Mouse (Mus musculus) heart, postnatal 14 days (tissue): ENCODE results near the gene Ambp. TPM values are rescaled to one million over a fixed set of nuclear protein-coding genes. Genes with fewer than 3 reads are reported as not detected.

Experiments used
- DNase-seq, 2 experiments: peaks; one replicate each; pipeline ENCODE4 v3.0.0; 2021 to 2022
- intact Hi-C: fragments of 180-260 bp; cut with DNase I; formaldehyde crosslinking; loops from one replicate; pipeline ENCODE4 v1.15.1; 2025
- long read RNA-seq, 2 experiments: library from polyadenylated mRNA; stranded (forward); transcript quantifications; one replicate each; pipeline ENCODE4 v2.0.0; 2021
- total RNA-seq, 2 experiments: library from RNA; stranded (reverse); gene quantifications; 2 replicates each; pipeline ENCODE4 v1.2.3; 2021

Gene Ambp
- not detected for total RNA-seq
- long read RNA-seq, experiment 1 = 0 reads
- long read RNA-seq, experiment 2 = 0 reads

- intact Hi-C loops = no loop called here
- no peak for DNase-seq
Measured at GRCm38 (mm10) chr4:63154699-63155098, at the start of gene Ambp. Gene Ambp (minus strand): TSS chr4:63154799.

- no peak for DNase-seq
Measured at GRCm38 (mm10) chr4:63203874-63204273, 49.3 kb upstream of the Ambp start.

GRCm38 (mm10) chr4:63199366-63199765 is 44.8 kb upstream of the Ambp start:
- intact Hi-C loops = no loop called here
- peak in 1 of 2 experiments; percentile 39 for DNase-seq

More at GRCm38 (mm10) chr4:63203874-63204273, 49.3 kb upstream of the Ambp start:
- intact Hi-C loops = no loop called here

- intact Hi-C loops = no loop called here
- DNase-seq = no peak
Measured at GRCm38 (mm10) chr4:63194366-63194765, 39.8 kb upstream of the Ambp start.

GRCm38 (mm10) chr4:63191641-63192040 is 37.0 kb upstream of the Ambp start:
- intact Hi-C loops = no loop called here
- no peak for DNase-seq

- DNase-seq = peak in 1 of 2 experiments; percentile 22
- intact Hi-C loops = loop anchor here (2.0 kb wide), 1 partner anchor 28 kb away; the partner anchor contains the start of gene Col27a1
Measured at GRCm38 (mm10) chr4:63186281-63186870, 31.8 kb upstream of the Ambp start.

GRCm38 (mm10) chr4:63181556-63181955 is 27.0 kb upstream of the Ambp start:
- intact Hi-C loops = loop anchor here (1.0 kb wide), 1 partner anchor 138 kb away; no protein-coding TSS in a partner anchor
- peak; percentile 66 to 78 for DNase-seq

GRCm38 (mm10) chr4:63171969-63172685 is 17.5 kb upstream of the Ambp start, which contains the start of gene Kif12:
Gene Kif12 (minus strand): TSS chr4:63172131.
- no peak for DNase-seq
- intact Hi-C loops = no loop called here

- intact Hi-C loops = no loop called here
- DNase-seq = no peak
Measured at GRCm38 (mm10) chr4:63171122-63171521, 16.5 kb upstream of the Ambp start.

- DNase-seq = no peak
Measured at GRCm38 (mm10) chr4:63170061-63170460, 15.5 kb upstream of the Ambp start.

GRCm38 (mm10) chr4:63166323-63166722 is 11.7 kb upstream of the Ambp start:
- no peak for DNase-seq
- intact Hi-C loops = no loop called here

More at GRCm38 (mm10) chr4:63170061-63170460, 15.5 kb upstream of the Ambp start:
- intact Hi-C loops = no loop called here

GRCm38 (mm10) chr4:63165636-63166035 is 11.0 kb upstream of the Ambp start:
- DNase-seq = no peak
- intact Hi-C loops = no loop called here

GRCm38 (mm10) chr4:63158961-63159592 is 4.5 kb upstream of the Ambp start:
- intact Hi-C loops = loop anchor here (1.0 to 2.0 kb wide), 2 partner anchors 148 to 160 kb away; no protein-coding TSS in a partner anchor
- peak; percentile 84 to 92 for DNase-seq

GRCm38 (mm10) chr4:63158192-63158591 is 3.6 kb upstream of the Ambp start:
- no peak for DNase-seq
- intact Hi-C loops = loop anchor here (2.0 kb wide), 1 partner anchor 149 kb away; no protein-coding TSS in a partner anchor

GRCm38 (mm10) chr4:63156726-63157634 is 2.4 kb upstream of the Ambp start:
- intact Hi-C loops = no loop called here

GRCm38 (mm10) chr4:63155596-63155995 is 997 bp upstream of the Ambp start:
- intact Hi-C loops = no loop called here
- DNase-seq = no peak

More at GRCm38 (mm10) chr4:63156726-63157634, 2.4 kb upstream of the Ambp start:
- DNase-seq = no peak

- DNase-seq = no peak
- intact Hi-C loops = no loop called here
Measured at GRCm38 (mm10) chr4:63154028-63154427, 571 bp downstream of the Ambp start.

GRCm38 (mm10) chr4:63151127-63151526 is 3.5 kb downstream of the Ambp start:
- no peak for DNase-seq
- intact Hi-C loops = no loop called here

GRCm38 (mm10) chr4:63147268-63147667 is 7.3 kb downstream of the Ambp start:
- intact Hi-C loops = no loop called here
- no peak for DNase-seq
